Mouse (Mus musculus) 3T3-L1 (cell line): ENCODE measurements around the gene Tmem231.

ENCODE experiments used
- DNase-seq: peaks from one replicate; pipeline ENCODE4 v3.0.0-alpha.2; 2015; ENCODE audit warnings: low read depth, low spot score

Gene Tmem231

DNA sequence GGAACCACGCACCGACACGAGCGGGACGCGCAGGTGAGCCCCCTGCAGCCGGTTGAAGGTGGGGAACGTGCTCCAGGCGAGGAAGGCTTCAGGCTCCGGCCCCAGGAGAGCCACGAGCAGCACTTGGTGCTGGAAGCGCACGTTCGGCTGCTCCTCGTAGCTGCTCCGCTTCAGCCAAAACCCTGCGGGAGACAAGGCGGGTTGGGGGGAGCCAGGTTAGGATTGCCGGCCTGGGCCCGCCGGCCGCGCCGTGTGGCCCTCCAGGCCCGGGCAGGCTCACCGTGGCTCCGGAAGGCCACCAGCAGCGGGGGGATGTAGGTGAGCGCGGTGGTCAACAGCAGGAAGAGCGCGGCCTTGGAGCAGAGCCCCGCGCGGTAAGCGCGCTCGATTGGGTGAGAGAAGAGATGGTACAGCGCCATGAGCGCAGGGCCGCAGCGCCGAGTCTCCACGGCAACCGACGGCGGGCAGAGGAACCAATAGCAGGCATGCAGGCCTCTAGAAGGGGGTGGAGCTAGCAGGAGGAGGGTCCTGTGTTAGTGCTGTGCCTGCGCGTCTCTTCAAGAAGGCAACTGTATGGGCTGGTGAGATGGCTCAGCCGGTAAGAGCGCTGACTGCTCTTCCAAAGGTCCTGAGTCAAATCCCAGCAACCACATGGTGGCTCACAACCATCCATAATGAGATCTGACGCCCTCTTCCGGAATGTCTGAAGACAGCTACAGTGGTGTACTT, at the start of gene Tmem231:
TSS of gene Tmem231 (minus strand) at position 534 of the 729 bp plus-strand sequence.
- DNase-seq = peak; percentile 99

DNA sequence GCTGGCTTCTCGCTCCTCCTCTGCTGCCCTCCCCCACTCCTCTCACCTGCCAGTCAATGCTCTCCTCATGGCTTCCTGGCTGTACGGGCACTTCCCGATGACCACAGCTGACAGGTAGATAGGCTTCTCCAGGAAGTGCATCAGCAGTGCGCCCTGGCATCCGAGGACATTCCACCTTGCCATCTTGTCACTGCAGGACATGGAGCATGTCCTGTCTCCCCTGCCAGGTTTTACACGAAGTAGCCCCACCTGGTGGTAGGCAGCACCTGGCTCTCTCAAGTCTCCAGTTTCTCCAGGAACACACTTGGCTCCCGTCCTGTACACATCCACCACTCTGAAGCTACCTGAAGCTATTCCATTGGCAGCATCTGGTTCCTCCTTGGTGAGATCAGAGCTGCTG, 48.4 kb upstream of the Tmem231 start:
- no peak for DNase-seq

DNA sequence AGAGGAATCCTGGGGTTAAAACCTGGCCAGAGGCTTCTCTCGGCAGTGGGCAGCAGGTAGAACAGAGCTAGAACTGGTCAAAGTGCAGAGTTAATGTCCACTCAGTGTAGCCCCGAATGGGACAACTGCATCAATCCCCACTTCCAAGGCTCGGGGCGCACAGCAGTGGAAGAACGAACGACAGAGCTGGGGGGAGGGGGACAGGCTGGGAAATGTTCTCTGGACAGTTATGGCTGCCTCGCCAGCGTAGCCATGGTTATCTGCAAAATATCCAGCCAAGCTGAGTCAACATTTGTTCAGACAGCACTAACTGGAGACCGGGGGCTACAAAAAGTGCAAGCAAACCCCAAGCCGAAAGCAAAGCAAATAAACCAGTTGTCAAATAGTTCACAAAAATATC, 44.5 kb upstream of the Tmem231 start:
- DNase-seq = no peak

DNA sequence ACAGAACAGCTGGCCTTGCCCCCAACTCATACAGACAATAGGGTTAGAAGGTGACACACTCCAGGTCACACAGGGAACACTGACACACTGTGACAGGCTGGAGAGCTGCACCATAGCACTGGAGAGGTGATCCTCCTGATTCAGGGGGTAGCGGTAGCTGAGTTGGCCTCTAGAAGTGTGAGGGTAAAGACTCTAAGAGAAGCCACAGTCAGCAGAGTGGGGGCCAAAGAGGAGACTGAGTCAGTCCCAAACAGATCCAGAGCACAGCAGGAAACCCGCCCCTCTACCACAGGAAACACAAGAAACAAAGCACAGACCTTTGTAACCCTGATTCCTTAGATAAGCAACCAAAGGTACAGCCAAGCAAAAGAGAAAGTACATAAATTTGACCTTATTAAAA, 42.6 kb upstream of the Tmem231 start:
- no peak for DNase-seq

DNA sequence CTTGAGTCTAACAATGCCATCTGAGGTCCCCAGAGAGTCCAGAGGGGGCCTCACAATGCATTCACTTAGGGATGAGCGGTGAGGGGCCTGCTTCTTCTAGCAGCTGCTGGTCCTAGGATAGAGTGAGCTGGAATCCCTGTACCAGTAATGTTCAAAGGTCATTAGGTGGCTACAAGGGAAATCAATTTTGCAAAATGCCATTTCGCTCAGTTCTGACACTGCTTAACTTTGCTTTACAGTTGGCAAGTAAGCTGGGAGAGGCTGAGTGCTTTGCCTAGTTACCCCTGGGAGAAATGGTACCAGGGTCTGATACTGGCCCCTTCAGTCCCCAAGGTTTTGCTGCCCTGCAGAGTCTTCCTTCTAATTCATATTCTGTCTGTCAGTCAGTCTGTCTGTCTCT, 42.0 kb upstream of the Tmem231 start:
- no peak for DNase-seq

DNA sequence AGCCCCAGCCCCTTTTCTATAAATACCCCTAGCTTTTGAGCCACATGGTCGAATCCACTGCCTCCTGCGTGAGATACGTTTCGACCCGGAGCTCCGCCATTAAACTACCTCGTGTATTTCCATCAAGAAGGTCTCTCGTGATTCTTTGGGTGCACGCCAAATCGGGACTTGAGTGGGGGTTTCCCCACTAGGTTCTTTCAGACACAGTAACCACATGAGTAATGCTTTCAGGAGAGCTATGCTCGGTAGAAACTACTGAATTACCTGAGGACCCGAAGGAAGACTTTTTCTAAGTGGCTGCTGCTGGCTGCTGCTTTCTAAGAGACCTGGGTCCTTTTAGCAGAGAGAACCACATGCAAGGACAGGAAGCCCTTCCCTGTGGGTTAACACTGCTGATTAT, 40.5 kb upstream of the Tmem231 start:
- DNase-seq = no peak

DNA sequence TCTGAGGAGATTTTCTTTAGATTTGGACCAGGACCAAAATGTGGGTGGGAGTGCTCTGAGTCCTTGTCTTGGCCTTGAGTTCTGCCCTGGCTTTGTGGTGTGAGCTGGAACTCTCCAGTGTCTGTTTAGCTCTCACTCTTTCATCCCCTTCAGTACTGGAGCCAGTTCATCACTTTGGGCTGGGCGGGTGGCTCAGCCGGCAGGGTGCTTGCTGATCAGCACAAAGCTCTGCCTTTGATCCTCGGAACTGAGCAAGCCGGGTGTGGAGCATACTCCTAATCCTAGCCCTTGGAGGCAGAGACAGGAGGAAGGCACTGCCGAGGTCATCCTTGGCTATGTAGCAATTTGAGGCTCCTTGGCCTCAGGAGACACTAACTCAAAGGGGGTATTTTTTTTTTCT, 35.3 kb upstream of the Tmem231 start:
- DNase-seq = no peak

DNA sequence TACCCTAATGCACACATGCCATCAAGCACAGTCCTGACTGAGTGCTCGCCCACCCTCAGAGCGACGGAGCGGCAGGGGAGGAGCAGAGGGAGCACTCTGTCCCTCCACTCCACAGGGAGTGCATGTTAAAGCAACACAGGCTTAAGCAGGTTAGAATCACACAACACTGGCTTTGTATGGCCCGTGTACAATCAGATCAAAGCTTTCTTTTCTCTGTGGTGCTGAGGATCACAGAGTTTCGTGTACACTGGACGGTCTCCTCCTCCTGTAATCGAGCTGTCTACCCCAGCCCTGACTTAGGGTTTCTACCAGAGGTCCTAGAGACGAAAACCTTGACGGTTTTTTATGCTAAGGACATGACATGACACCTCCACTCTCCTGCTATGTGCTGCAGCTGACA, 34.9 kb upstream of the Tmem231 start:
- DNase-seq = no peak

DNA sequence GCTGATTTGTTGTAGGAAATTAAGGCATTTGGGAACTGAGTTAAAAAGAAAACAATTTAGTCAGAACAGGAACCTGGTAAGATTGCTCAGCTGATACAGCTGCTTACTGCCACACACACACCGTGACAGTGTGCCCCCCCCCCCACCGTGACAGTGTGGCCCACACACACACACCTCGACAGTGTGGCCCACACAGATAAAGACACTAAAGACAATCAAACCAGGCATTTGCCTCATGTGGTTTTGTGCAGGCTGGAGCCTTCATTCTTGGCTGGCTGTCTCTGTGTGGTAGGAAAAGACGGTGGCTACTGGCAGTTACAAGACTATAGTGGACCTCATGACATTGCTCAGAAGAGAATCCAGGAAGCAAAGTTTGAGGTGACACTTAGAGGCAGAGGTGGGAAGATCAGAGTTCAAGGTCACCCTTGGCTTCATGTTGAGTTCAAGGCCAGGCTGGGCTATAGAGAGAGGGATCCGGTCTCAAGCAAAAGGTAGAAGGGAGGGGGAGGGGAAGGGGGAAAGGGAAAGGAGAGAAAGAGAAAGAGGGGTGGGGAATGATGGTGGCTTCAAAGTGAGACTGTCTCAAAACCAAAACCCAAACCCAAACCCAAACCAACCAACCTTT, 33.7 kb upstream of the Tmem231 start:
- DNase-seq = no peak

DNA sequence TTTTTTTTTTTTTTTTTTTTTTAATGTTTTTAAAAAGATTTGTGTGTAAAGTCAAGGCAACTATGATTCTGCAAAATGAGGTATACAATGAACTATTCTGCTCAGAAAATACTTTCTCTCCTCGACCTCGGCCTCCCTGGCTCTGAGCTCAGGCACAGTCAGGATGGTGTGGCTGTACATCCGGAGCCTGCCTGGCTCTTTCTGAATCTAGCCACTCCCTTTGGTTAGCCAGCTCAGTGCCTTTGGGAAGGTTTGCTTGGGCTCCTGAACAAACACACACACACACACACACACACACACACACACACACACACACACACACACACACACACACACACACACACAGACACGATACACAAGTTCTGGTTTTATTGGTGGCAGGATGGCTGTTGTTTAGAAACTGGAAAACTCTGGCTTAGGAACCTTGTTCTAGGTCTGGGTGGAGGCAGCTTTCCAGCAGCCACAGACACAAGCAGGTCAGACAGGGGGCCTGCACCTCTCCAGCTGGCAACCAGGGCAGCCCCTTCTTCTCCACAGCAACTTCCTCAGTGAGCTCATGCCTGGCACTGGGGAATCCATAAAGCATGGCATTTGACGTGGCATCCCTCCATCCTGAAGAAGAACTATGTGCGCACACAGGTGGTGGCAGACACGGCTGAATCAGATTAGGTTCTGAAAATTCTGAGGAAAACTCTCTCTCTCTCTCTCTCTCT, 31.3 kb upstream of the Tmem231 start:
- peak; percentile 60 for DNase-seq

DNA sequence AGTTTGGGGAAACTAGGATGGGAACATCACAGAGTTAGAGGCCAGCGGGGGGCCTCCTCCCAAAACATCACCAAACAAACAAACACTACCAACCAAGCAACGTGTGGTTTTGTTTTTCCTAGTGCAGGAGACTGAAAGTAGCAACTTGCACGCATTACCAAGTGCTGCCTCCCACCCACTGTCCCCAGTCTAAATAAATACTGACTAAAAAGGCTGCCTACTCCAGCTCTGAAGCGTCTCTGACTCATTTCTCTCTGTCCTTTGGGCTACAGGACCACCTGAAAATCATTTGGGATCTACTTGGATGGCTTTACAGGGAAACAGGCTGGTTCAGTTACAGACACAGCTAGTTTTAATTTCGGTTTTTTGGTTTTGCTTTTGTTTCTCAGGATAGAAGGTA, 30.7 kb upstream of the Tmem231 start:
- peak; percentile 26 for DNase-seq

DNA sequence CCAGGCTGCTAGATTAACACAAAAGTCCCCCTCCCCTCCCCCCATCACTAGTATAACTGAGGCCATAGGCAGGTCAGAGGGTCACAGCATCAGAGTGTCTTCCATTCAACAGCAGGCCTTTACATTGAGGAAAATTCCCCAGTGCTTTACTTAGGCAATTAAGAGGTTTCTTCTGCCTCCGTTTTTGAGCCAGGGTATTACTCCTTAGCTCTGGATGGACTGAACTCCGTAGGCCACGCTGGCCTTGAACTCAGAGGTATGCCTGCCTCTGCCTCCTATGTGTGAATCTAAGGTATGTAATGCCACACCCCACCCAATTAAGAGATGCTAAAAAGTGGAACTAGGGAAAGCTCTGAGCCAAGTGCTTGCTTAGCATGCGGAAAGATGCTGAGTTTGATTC, 29.9 kb upstream of the Tmem231 start:
- no peak for DNase-seq

DNA sequence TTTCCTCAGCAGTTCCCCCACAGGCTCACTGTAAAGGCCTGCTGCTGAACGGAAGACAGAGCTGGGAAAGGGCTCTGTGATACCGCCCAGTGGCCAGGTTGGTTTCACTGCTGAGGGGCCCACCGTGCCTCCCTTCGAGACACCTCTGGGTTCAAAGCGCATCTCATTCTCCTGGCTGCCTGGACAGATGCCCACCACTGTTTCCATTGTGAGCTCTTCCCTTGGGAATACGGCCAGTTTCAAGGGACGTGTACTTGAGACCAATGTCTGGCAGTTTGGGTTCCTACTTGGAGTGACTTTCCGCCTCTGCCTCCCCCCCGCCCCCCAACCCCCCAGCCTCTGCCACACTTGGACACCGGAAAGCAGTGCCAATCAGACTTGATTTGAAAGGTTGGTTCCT, 29.4 kb upstream of the Tmem231 start:
- no peak for DNase-seq

DNA sequence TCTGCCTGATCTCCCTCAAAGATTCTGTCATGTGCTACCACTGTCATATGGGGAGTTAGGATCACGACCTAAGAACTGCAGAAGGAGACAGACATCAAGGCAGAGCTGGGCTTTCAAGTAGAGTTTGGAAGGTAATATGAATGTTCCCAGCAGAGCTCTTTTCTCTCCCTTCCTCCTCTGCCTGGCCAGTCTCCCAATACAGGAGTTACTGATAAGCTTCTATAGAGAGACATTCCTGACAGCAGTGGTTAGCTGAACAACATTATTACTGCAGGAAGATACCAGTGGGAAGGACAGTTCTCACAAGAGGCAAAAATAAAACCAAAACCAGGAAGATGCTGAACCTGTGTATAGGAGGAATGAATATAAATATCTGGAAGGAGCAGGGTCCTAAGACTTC, 28.9 kb upstream of the Tmem231 start:
- no peak for DNase-seq

DNA sequence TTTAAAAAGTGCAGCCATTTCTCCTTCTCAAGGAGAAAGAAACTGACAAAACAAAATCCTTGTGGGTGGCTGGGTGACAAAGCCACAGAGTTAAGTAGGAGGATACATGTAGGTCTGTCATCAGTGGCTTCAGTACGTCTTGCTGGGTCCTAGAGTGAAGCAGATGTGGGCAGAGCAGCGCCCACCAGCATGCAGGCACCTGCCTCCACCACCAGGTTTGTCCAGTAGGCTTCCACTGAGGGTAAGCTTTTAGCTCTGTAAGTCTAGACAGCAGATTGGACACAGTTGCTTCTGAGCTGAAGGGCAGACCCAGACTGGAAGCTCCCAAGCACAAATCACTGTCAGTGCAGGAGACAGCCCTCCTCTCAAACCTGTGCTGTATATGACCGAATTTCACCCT, 27.6 kb upstream of the Tmem231 start:
- peak; percentile 21 for DNase-seq

DNA sequence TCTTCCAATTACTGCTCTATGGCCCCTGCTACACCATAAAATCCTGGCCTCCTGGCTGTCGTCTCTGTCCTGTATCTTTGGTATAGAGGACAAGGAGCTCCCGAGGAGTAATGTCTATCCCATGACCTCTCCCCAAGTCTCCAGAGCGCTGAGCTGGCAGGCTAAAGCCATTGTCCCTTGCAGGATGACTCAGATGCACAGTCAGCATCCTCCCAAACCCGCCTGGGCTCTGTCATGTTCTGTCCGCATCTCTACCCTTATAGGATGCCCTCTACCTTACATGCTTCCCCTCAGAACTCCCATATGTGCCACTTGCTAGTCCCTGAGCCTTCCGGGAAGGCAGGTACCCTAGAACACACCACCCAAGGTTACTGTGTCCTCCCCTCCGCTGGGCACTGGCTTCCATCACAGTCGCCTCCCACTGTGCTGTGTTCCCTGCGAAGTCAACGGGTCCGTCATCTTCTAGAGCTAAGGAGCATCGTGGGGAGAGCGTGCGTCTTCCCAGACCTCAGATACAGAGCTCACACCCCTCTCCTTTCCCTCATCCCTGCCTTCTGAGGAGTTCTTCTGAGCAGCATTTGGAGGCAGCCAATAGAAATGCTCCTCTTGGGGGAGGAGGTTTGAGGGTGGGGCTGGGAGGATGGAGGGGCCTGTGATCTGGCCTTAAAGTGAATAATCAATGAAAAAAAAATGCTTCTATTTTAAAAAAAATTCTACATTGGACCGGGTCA, 27.1 kb upstream of the Tmem231 start:
- DNase-seq = no peak

DNA sequence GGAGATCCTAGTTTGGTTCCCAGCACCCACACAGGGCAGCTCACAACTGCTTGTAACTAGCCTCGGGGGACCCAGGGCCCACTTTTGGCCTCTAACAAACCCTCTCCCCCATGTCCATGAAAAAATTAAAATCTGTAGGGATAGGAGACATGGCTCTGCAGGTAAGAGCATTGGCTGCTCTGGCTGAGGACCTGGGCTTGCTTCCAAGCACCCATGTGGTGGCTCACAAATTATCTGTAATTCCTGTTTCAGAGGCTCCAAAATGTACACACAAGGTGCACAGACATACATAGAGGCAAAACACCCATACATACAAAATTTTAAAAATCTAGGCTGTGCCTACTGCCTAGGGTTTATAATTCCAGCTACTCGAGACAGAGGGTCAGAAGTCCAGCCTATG, 23.6 kb upstream of the Tmem231 start:
- DNase-seq = no peak

DNA sequence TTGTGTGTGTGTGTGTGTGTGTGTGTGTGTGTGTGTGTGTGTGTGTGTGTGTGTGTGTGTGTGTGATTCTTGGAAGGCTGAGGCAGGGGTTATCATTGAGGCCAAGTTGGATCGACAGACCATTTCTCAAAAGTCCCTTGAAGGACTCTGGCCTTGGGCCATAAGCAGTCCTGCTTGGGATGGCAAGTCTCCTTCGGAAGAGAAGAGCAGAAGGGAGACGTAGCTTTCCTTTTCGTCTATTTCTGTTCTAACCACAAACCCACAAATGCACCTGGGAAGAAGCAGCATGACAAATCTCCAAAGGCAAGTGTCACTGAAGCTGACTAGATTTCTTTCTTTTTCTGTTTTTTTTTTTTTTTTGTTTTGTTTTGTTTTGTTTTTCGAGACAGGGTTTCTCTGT, 22.2 kb upstream of the Tmem231 start:
- no peak for DNase-seq

DNA sequence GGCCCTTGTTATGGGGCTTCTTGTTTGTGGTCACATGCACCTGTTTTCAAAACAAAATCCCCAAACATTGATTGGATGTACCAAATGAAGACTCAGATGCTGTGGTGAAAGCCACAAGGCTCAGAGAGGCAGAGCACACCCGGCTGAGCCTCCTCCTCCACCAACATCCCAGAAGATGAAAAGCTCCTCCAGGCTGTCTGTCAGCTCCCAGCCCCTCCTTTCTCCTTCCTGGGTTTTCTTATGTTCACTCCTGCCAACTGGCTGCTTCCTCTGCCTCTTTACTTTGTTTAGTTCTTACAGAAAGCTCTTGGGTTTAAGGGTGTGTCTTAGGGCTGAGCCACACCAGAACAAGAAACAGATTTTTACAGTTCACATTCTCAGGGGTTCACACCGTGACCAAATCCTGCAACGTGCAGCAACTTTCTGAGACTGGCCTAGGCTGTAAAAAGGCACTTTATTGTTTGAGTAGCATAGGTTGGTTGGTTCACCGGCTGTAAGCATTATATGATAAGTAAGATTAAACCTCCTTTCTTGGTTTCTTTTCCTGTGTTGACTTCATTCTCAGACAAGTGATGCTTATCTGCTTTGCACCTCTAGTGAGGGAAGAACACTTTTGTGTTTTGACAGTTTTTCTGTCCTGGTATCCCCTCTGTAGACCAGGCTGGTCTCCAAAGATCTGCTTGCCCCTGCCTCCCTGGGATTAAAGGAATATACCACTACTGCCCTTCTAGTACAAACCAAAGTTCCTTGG, 21.3 kb upstream of the Tmem231 start:
- no peak for DNase-seq

DNA sequence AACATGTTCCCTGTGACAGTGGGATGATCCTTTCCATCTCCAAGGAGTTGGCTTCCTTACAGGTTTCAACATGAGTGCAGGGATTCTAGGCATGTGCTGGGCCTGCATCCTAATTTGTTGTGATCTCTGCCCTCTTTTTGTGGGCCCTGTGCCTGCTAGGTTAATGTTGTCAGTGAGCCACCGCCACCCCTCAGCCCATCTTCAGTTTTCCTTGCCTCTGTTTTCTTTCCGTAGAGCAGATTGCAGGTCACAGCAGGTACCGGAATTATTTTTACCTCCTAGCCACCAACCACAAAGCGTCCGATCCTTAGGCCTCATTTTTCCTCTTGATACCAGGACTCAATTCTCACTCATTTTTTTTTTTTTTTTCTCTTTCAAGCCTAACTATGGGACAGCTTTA, 18.3 kb upstream of the Tmem231 start:
- no peak for DNase-seq

DNA sequence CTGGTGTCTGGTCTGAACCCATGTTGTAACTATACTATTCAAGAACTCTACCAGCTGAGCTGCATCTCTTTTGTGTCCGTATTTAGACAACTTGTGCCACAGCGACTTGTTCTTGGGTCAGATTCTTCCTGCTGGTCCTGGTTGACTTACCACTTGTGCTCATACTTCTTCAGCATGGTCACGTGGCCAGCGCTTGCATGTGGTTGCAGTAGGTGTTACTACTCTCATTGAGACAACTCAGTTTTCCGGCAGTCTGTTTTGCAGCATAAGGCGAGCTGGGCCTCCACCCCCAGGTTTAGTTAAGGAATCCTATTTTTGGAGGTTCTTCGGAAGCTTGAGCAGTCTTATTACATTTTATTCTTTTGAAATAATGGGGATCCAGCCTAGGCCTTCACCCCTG, 17.6 kb upstream of the Tmem231 start:
- no peak for DNase-seq

DNA sequence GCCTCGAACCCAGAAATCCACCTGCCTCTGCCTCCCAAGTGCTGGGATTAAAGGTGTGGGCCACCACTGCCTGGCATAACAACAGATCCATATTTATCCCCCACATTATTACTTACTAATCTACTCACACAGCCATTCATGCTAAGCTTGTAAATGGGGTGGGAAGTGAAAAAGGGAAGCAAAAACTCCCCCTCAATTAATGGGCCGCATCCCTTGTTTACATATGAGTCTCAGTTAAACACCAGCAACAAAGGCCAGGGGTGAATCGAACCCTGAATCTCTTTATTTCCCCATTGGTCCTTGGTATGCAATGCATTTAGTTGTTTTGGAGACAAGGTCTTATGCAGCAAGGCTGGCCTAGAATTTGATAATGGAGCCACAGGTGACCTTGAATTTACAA, 17.2 kb upstream of the Tmem231 start:
- no peak for DNase-seq
